Mouse (Mus musculus) hindbrain, embryonic 14.5 days (tissue): ENCODE data around the gene Psmb11. TPM values are rescaled to one million over a fixed set of nuclear protein-coding genes. Genes with fewer than 3 reads are reported as not detected.

Experiments used
- ATAC-seq: fragments of 200-750 bp; cut with Nextera tagmentation; 2 replicates; pipeline ENCODE4 v1.8.0; 2017; ENCODE audit warnings: moderate number of reproducible peaks, mild to moderate bottlenecking, moderate TSS enrichment, moderate library complexity; ENCODE audit not compliant: low FRiP score
- DNase-seq: peaks from one replicate; pipeline ENCODE4 v3.0.0-alpha.2; 2015; ENCODE audit warnings: low spot score
- H3K27ac ChIP-seq: fragments of 300-500 bp; sonication (generic); 2 replicates; pipeline ENCODE4 v1.5.1; 2014; ENCODE audit warnings: mild to moderate bottlenecking, moderate library complexity
- H3K27me3 ChIP-seq: fragments of 300-500 bp; sonication (generic); 2 replicates; pipeline ENCODE4 v1.6.1; 2014; ENCODE audit warnings: mild to moderate bottlenecking, low read length, mixed read lengths; ENCODE audit not compliant: control insufficient read depth, insufficient read depth
- H3K36me3 ChIP-seq: fragments of 300-500 bp; sonication (generic); replicated peaks from 2 replicates; pipeline ENCODE4 v1.6.1; 2014; ENCODE audit not compliant: control insufficient read depth, insufficient read depth
- H3K4me1 ChIP-seq: fragments of 300-500 bp; sonication (generic); replicated peaks from 2 replicates; pipeline ENCODE4 v1.6.1; 2014; ENCODE audit warnings: antibody characterized with exemption, low read length, mixed read lengths; ENCODE audit not compliant: control insufficient read depth, insufficient read depth
- H3K4me2 ChIP-seq: fragments of 300-500 bp; sonication (generic); replicated peaks from 2 replicates; pipeline ENCODE4 v1.6.1; 2014; ENCODE audit warnings: mild to moderate bottlenecking, moderate library complexity
- H3K4me3 ChIP-seq: fragments of 300-500 bp; sonication (generic); replicated peaks from 2 replicates; pipeline ENCODE4 v1.5.1; 2014; ENCODE audit warnings: mild to moderate bottlenecking, low read length
- H3K9ac ChIP-seq: fragments of 300-500 bp; sonication (generic); 2 replicates; pipeline ENCODE4 v1.6.1; 2014
- H3K9me3 ChIP-seq: fragments of 300-500 bp; sonication (generic); 2 replicates; pipeline ENCODE4 v1.6.1; 2016; ENCODE audit warnings: low read length; ENCODE audit not compliant: control insufficient read depth
- WGBS: fragments of 180-500 bp; shearing (Covaris S2); extraction: QIAGEN DNeasy Blood & Tissue Kit; methylation state at CpG from one replicate; pipeline ENCODE4 v1.1.7; 2014; 5-methylcytosine and 5-hydroxymethylcytosine counted together
- microRNA counts: library from miRNA; unstranded; fragments of <30 nt; microRNA quantifications from one replicate; lab custom pipeline; 2016
- microRNA-seq: library from miRNA; unstranded; fragments of <30 nt; microRNA quantifications from one replicate; pipeline ENCODE4, GENCODE M21; 2016
- polyA plus RNA-seq: library from polyadenylated mRNA; unstranded; fragments of >200 nt; fragmentation: Nextera tagmentation; extraction: Ambion mirVana; gene quantifications from 2 replicates; pipeline ENCODE4 v1.2.1, GENCODE M21; 2014

Psmb11 gene
- polyA plus RNA-seq, 1 experiment from 2014 or later, result 0.16 TPM

DNA sequence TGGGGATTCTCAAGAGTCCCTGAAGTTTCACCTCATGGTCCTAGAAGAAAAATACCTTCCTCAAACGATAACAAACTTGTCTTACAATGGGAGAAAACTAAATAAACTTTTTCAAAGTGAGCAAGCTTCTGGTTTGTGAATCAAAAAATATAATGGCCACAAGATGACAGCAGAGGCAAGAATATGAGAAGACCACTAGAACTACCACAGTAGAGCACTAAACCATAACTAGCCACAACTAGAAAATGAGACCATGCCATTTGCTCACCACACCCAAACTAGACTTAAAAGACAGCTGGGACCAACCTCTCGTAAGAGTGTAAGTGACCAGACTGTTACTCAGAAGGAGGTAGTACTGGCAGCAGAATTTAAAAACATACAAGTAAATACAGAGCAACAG is 38.8 kb downstream of the Psmb11 start:
- H3K4me2 ChIP-seq, result no peak overlapping the region
- no peaks in the 10 kb centered on the region for H3K9me3 ChIP-seq
- H3K4me3 ChIP-seq, result no peak overlapping the region
- ATAC-seq (no peak), DNase-seq (no peak)
- H3K4me1 ChIP-seq, result no peaks in the 10 kb centered on the region
- no peak overlapping the region for H3K27ac ChIP-seq
- peaks cover 99% of the 10 kb centered on the region for H3K36me3 ChIP-seq
- H3K27me3 ChIP-seq, result no peaks in the 10 kb centered on the region
- WGBS, result 86% methylated on average over 2 of the region's 2 CpGs
- no peak overlapping the region for H3K9ac ChIP-seq

DNA sequence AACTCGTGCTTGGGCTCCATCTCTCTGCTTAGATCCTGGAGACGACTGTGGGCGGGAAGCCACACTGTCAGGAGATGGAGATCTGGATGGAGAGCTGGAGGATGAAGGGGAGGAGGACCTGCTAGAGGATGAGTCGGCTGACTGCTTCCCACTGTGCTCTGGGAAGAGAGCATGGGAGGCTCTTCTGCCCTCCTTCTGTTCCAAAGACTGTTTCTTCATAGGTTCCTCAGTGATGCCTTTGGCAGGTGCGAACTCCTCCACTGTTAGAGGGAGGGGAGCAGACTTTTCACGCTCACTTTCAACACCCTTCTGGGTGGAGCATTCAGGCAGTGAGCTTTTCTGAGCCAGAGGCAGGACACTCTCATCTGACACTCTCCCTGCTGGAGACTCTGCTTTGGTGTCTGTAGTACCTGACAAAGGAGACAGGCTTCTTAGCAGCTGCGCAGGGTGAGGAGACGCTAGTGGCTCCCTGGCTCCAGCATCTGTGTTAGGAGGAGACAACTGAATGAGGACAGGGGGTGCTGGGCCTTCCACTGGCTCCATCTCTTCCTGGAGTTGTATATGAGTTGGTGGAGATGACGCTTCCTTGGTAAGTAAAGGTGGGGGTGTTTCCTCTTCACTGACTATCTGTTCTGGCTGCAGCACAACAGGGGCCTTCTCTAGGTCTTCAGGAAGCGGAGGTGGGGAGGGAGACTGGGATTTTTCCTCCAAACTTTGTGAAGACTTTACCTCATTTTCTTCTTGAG is 43.4 kb downstream of the Psmb11 start:
- no peak overlapping the region for H3K4me2 ChIP-seq
- 91% methylated on average over 10 of the region's 10 CpGs for WGBS
- no peak overlapping the region for H3K27ac ChIP-seq
- DNase-seq (no peak), ATAC-seq (no peak)
- H3K27me3 ChIP-seq, result no peaks in the 10 kb centered on the region
- peaks cover 96% of the 10 kb centered on the region for H3K36me3 ChIP-seq
- H3K4me3 ChIP-seq, result no peak overlapping the region
- H3K9ac ChIP-seq, result no peak overlapping the region
- H3K4me1 ChIP-seq, result no peaks in the 10 kb centered on the region
- no peaks in the 10 kb centered on the region for H3K9me3 ChIP-seq

DNA sequence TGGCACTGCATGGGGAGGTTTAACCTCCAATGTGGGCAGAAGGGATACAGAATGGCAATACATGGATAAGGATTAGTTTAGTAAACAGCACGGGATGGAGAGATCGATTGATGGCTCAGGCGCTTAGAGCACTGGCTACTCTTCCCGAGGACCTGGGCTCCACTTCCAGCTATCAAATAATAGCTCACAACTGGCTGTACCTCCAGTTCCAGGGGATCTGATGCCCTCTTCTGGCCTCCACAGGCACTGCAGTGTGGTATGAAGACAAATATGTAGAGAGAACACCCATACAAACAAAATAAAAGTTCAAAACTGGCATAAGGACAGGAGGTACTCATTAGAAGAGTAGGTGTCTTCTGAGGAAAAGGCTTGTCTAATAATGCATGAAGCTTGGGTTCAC is 48.1 kb downstream of the Psmb11 start:
- 88% methylated on average over 4 of the region's 4 CpGs for WGBS

DNA sequence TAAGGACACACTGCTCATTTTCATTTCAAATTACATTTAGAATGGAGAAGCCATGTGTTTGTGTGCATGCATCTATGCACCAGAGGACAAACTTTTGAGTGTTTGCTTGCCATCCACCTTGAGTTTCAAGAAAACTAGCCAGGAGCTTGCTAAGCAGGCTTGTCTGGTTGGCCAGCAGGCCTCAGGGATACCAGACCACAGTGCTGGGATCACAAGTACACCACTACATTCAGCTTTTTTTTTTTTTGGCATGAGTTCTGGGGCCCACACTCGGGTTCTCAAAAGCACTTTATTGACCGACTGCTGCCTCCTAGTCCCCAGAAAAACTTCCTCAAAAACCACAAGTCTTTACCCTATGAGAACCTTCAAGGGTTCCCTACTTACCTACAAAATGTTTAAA is 53.1 kb downstream of the Psmb11 start:
- no peaks in the 10 kb centered on the region for H3K27me3 ChIP-seq
- DNase-seq (no peak), ATAC-seq (no peak)
- H3K9ac ChIP-seq, result no peak overlapping the region
- WGBS, result 89% methylated on average over 2 of the region's 2 CpGs
- no peak overlapping the region for H3K4me3 ChIP-seq
- H3K9me3 ChIP-seq, result no peaks in the 10 kb centered on the region
- no peaks in the 10 kb centered on the region for H3K4me1 ChIP-seq
- H3K4me2 ChIP-seq, result no peak overlapping the region
- peaks cover 76% of the 10 kb centered on the region for H3K36me3 ChIP-seq
- no peak overlapping the region for H3K27ac ChIP-seq

More for the DNA sequence above, 48.1 kb downstream of the Psmb11 start:
- DNase-seq (no peak), ATAC-seq (no peak)
- H3K9ac ChIP-seq, result no peak overlapping the region
- H3K4me3 ChIP-seq, result no peak overlapping the region
- H3K9me3 ChIP-seq, result no peaks in the 10 kb centered on the region
- H3K4me2 ChIP-seq, result no peak overlapping the region
- H3K4me1 ChIP-seq, result no peaks in the 10 kb centered on the region
- H3K27ac ChIP-seq, result no peak overlapping the region
- peaks cover 79% of the 10 kb centered on the region for H3K36me3 ChIP-seq
- H3K27me3 ChIP-seq, result no peaks in the 10 kb centered on the region

DNA sequence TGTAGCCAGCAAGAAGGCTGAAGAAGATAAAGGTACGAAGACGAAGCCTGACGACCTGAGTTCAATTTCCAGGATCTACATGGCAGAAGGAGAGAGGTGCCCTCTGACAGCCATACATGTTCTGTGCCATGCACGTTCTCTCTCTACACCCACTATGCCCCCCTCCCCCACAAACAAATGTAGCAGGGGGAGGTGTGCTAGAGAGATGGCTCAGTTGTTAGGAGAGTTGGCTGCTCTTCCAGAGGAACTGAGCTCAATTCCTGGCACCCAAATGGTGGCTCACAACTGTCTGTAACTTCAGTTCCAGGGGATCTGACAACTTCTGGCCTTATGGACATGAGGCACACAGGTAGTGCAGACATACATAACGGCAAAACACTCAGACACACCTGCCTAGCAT is 55.1 kb downstream of the Psmb11 start:
- Histone ChIP-seq H3K4me1 (no peaks in the 10 kb centered on the region), H3K27ac (no peak overlapping the region), H3K36me3 (peaks cover 87% of the 10 kb centered on the region), H3K4me3 (no peak overlapping the region), H3K4me2 (no peak overlapping the region), H3K27me3 (no peaks in the 10 kb centered on the region), H3K9ac (no peak overlapping the region), H3K9me3 (no peaks in the 10 kb centered on the region)
- DNase-seq (no peak), ATAC-seq (no peak)
- 90% methylated on average over 5 of the region's 5 CpGs for WGBS

DNA sequence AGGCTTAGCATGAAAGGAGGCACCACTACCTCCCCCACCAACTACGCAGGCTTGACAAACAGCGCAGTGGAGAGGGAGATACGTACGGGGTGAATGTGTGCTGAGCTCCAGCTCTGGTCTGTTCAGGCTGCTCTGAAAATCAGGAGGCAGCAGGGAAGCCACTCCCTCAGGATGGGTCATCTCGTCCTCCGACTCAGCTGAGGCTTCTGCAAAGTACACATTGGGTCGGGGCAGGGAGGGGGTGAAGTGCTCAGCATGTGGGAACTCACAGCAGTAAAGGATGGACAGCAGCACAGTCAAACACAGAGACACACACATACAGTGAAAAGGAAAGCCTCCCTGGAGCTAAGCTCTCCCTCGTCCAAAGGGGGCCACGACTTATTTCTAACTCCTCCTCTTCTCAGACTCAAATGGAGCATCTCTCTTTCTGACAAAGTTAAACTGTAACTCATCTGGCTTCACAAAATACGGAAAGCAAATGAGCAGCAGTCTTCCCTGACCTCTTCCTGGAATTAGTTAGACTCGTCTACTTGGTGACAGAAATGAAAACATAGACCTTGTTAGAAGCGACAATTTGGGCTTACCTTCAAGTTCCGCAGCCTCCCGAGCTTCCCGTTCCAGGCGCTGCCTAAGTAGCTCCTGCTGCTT is 57.5 kb downstream of the Psmb11 start:
- ATAC-seq, result no peak
- Histone ChIP-seq H3K27ac (no peak overlapping the region), H3K27me3 (no peaks in the 10 kb centered on the region), H3K9me3 (no peaks in the 10 kb centered on the region), H3K4me3 (no peak overlapping the region), H3K4me2 (no peak overlapping the region), H3K36me3 (peaks cover 83% of the 10 kb centered on the region), H3K9ac (no peak overlapping the region), H3K4me1 (no peaks in the 10 kb centered on the region)
- DNase-seq, result no peak
- WGBS, result 85% methylated on average over 16 of the region's 16 CpGs

MicroRNAs encoded within 50 kb of the gene (microRNA counts, 519-probe panel; counts per million panel counts)
- not detected for microRNA mmu-miR-686 (lab: Ali Mortazavi, UCI)

Small RNA genes lying within 50 kb of the gene (microRNA-seq; reads per million reads assigned to microRNA genes)
- not detected for gene Mir686
- gene Mir6948, result 0.81 reads per million

Other genes with a start within 250 kb of the Psmb11 start
- gene Slc7a7, start 203.7 kb upstream of the Psmb11 start, polyA plus RNA-seq, result 4.5 and 6.2 TPM in 2 replicates
- gene Mrpl52, start 194.5 kb upstream of the Psmb11 start, polyA plus RNA-seq, result 245 and 308 TPM in 2 replicates
- 43.6 and 47.3 TPM in 2 replicates for gene Mmp14, start 189.8 kb upstream of the Psmb11 start, polyA plus RNA-seq
- gene Lrp10, start 157.3 kb upstream of the Psmb11 start, polyA plus RNA-seq, result 29.2 and 30.8 TPM in 2 replicates
- gene Rem2, start 145.3 kb upstream of the Psmb11 start, polyA plus RNA-seq, result 32.5 and 41.1 TPM in 2 replicates
- 90.0 and 99.7 TPM in 2 replicates for gene Prmt5, start 103.9 kb upstream of the Psmb11 start, polyA plus RNA-seq
- gene Haus4, start 66.8 kb upstream of the Psmb11 start, polyA plus RNA-seq, result 15.3 and 15.7 TPM in 2 replicates
- gene Ajuba, start 43.9 kb upstream of the Psmb11 start, polyA plus RNA-seq, result 3.2 and 5.0 TPM in 2 replicates
- gene 4931414P19Rik, start 15.4 kb upstream of the Psmb11 start, polyA plus RNA-seq, result 3.1 and 3.7 TPM in 2 replicates
- gene Psmb5, start 3.4 kb upstream of the Psmb11 start, polyA plus RNA-seq, result 422 and 425 TPM in 2 replicates
- gene Gm17606, start 19.5 kb downstream of the Psmb11 start, polyA plus RNA-seq, result not detected in 2 replicates
- 10.5 and 12.2 TPM in 2 replicates for gene Cdh24, start 19.9 kb downstream of the Psmb11 start, polyA plus RNA-seq
- 67.1 and 71.2 TPM in 2 replicates for gene 1700123O20Rik, start 64.8 kb downstream of the Psmb11 start, polyA plus RNA-seq
- gene Acin1, start 65.5 kb downstream of the Psmb11 start, polyA plus RNA-seq, result 98.2 and 99.1 TPM in 2 replicates
- 0.21 and 0.29 TPM in 2 replicates for gene Gm29776, start 77.4 kb downstream of the Psmb11 start, polyA plus RNA-seq
- gene Cebpe, start 90.7 kb downstream of the Psmb11 start, polyA plus RNA-seq, result not detected in 2 replicates
- gene Slc7a8, start 160.5 kb downstream of the Psmb11 start, polyA plus RNA-seq, result 9.8 and 10.7 TPM in 2 replicates
- gene Rnf212b, start 192.7 kb downstream of the Psmb11 start, polyA plus RNA-seq, result not detected in 2 replicates
- 10.7 and 10.8 TPM in 2 replicates for gene Homez, start 249.5 kb downstream of the Psmb11 start, polyA plus RNA-seq